Mouse (Mus musculus) hindbrain, postnatal 0 days (tissue): ENCODE measurements around the gene Atg4a. TPM values are rescaled to one million over a fixed set of nuclear protein-coding genes. Genes with fewer than 3 reads are reported as not detected.
A peak's percentile ranks its signal among the peaks of the same experiment; 100 is the strongest.

Experiments used
- ATAC-seq: fragments of 200-750 bp; cut with Nextera tagmentation; 2 replicates; pipeline ENCODE4 v1.8.0; 2017; ENCODE audit warnings: mild to moderate bottlenecking, moderate TSS enrichment, moderate library complexity
- DNase-seq: peaks from one replicate; pipeline ENCODE4 v3.0.0-alpha.2; 2015; ENCODE audit warnings: low spot score
- H3K27ac ChIP-seq: fragments of 300-500 bp; sonication (generic); 2 replicates; pipeline ENCODE4 v1.5.1; 2014; ENCODE audit warnings: mild to moderate bottlenecking
- H3K27me3 ChIP-seq: fragments of 300-500 bp; sonication (generic); 2 replicates; pipeline ENCODE4 v1.6.1; 2014; ENCODE audit warnings: low read length, mixed read lengths; ENCODE audit not compliant: insufficient read depth
- H3K36me3 ChIP-seq: fragments of 300-500 bp; sonication (generic); 2 replicates; pipeline ENCODE4 v1.6.1; 2014; ENCODE audit warnings: low read length, mixed read lengths; ENCODE audit not compliant: insufficient read depth
- H3K4me1 ChIP-seq: fragments of 300-500 bp; sonication (generic); 2 replicates; pipeline ENCODE4 v1.6.1; 2014; ENCODE audit warnings: antibody characterized with exemption, low read length, mixed read lengths; ENCODE audit not compliant: insufficient read depth
- H3K4me2 ChIP-seq: fragments of 300-500 bp; sonication (generic); 2 replicates; pipeline ENCODE4 v1.6.1; 2014; ENCODE audit warnings: low read depth, mild to moderate bottlenecking, low read length, moderate library complexity, mixed read lengths
- H3K4me3 ChIP-seq: fragments of 300-500 bp; sonication (generic); 2 replicates; pipeline ENCODE4 v1.5.1; 2014; ENCODE audit warnings: low read length
- H3K9ac ChIP-seq: fragments of 300-500 bp; sonication (generic); replicated peaks from 2 replicates; pipeline ENCODE4 v1.6.1; 2014; ENCODE audit warnings: mild to moderate bottlenecking, low read length, moderate library complexity, mixed read lengths
- H3K9me3 ChIP-seq: fragments of 300-500 bp; sonication (generic); 2 replicates; pipeline ENCODE4 v1.6.1; 2016; ENCODE audit warnings: low read length, mixed read lengths
- CTCF ChIP-seq: IDR thresholded peaks from 2 replicates; pipeline ENCODE4 v1.5.1; 2016; ENCODE audit warnings: antibody characterized with exemption, control low read depth, low read depth
- WGBS: fragments of 180-500 bp; shearing (Covaris S2); extraction: QIAGEN DNeasy Blood & Tissue Kit; methylation state at CpG from one replicate; pipeline ENCODE4 v1.1.7; 2014; 5-methylcytosine and 5-hydroxymethylcytosine counted together
- polyA plus RNA-seq: library from polyadenylated mRNA; unstranded; fragments of >200 nt; fragmentation: Nextera tagmentation; extraction: Ambion mirVana; gene quantifications from 2 replicates; pipeline ENCODE4 v1.2.1, GENCODE M21; 2015
- total RNA-seq: library from RNA; depleted of rRNA; stranded (reverse); fragments of >200 nt; gene quantifications from 2 replicates; pipeline ENCODE4 v1.2.3, GENCODE M21; 2014

The Atg4a gene
- total and polyA plus RNA-seq, 2 experiments from 2014 or later: 14.1 to 20.7 TPM

DNA sequence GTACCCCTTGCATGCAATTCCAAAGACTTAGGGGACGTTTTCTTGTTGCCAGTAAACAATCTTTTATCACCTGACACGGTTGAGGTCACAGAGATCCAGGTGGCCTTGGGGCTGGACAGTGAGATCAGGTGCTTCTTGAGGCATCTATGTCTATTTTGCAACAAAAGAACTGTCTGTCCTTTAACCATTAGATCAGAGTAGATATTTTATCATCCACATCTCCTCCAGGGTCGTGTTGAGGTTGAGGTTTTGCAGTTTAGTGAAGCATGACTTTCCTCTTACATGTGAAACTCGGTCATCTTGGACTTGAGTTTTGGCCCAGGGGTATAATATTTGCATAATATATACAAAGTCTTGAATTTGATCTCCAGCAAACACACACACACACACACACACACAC lies 200.9 kb downstream of the Atg4a start:
- no peaks in the 10 kb centered on the region for H3K27me3 ChIP-seq
- H3K36me3 ChIP-seq: no peaks in the 10 kb centered on the region
- H3K4me1 ChIP-seq: no peaks in the 10 kb centered on the region
- DNase-seq (no peak), ATAC-seq (no peak)
- WGBS: 61% methylated on average over 4 of the region's 4 CpGs
- H3K27ac ChIP-seq: no peak overlapping the region
- H3K9me3 ChIP-seq: no peaks in the 10 kb centered on the region
- no peak for TF ChIP-seq CTCF
- no peak overlapping the region for H3K4me3 ChIP-seq
- no peak overlapping the region for H3K9ac ChIP-seq
- no peak overlapping the region for H3K4me2 ChIP-seq

DNA sequence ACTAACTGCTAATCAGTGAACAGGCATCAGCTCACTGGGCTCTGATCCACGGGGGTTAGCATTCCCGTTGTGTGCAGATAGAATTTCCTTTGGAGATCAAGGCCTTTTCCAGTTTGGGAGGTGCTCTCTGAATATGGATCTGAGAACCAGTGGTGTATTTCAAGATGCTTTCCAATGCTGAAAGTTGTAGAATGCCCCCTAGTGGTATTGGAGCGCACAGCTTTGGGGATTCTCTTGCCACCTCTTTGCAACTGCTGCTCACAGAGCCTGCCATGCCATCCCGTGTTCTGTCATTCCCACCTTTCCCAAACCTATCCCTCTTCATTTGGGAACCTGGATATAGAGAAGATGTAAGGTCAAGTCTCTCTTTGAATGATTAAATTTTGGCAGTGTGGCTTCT lies 201.5 kb downstream of the Atg4a start:
- no peaks in the 10 kb centered on the region for H3K9me3 ChIP-seq
- H3K27me3 ChIP-seq: no peaks in the 10 kb centered on the region
- no peak overlapping the region for H3K9ac ChIP-seq
- TF ChIP-seq CTCF: peak; percentile 60
- WGBS: 42% methylated on average over 4 of the region's 4 CpGs
- ATAC-seq (no peak), DNase-seq (peak; percentile 49)
- no peak overlapping the region for H3K27ac ChIP-seq
- H3K4me2 ChIP-seq: no peak overlapping the region
- no peaks in the 10 kb centered on the region for H3K4me1 ChIP-seq
- H3K36me3 ChIP-seq: no peaks in the 10 kb centered on the region
- no peak overlapping the region for H3K4me3 ChIP-seq

DNA sequence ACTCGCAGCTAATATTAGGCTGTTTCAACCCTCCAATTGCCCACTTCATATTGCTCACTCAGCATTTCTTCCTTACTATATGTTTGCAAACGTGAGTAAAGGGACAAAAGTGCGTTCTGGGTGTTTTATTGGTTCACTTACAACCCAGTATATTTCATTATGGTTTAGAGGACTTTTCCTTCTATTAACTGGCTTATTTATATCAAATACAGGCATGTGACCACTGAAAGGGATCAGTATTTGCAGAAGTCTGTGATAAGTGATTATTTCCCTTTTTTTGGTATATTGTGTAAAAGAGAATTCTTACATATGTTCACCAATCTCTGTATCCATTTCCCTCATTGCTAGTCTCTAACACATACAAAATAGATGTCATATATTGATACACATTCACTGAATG lies 203.7 kb downstream of the Atg4a start:
- ATAC-seq (no peak), DNase-seq (no peak)
- Histone ChIP-seq H3K4me3 (no peak overlapping the region), H3K27me3 (no peaks in the 10 kb centered on the region), H3K27ac (no peak overlapping the region), H3K9me3 (no peaks in the 10 kb centered on the region), H3K4me1 (no peaks in the 10 kb centered on the region), H3K4me2 (no peak overlapping the region), H3K36me3 (no peaks in the 10 kb centered on the region), H3K9ac (no peak overlapping the region)
- WGBS: 79% methylated on average over 3 of the region's 3 CpGs
- no peak for TF ChIP-seq CTCF

DNA sequence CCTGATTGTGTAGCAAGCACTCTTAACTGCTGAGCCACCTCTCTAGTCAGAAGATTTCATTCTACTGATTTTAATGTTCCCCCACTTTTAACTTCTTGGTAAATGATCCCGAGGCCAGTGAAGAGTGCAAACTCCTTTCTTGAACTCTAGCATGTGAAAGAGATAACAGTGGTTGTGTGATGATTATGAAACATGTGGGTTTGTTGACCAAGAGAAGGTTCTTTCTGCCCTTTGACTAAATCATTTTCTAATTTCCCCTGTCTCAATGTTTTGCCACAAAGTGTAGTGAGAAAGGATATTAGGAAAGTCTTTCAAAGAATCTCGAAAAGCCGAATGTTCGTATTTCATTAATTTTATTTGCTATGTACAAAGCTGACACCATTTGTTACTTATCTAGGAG lies 208.4 kb downstream of the Atg4a start:
- WGBS: 97% methylated on average over 4 of the region's 4 CpGs
- H3K9ac ChIP-seq: no peak overlapping the region
- no peak for ATAC-seq
- H3K4me3 ChIP-seq: no peak overlapping the region
- H3K36me3 ChIP-seq: no peaks in the 10 kb centered on the region
- no peaks in the 10 kb centered on the region for H3K27me3 ChIP-seq
- no peak for DNase-seq
- no peak for TF ChIP-seq CTCF
- no peak overlapping the region for H3K4me2 ChIP-seq
- H3K27ac ChIP-seq: no peak overlapping the region
- H3K4me1 ChIP-seq: no peaks in the 10 kb centered on the region
- no peaks in the 10 kb centered on the region for H3K9me3 ChIP-seq

DNA sequence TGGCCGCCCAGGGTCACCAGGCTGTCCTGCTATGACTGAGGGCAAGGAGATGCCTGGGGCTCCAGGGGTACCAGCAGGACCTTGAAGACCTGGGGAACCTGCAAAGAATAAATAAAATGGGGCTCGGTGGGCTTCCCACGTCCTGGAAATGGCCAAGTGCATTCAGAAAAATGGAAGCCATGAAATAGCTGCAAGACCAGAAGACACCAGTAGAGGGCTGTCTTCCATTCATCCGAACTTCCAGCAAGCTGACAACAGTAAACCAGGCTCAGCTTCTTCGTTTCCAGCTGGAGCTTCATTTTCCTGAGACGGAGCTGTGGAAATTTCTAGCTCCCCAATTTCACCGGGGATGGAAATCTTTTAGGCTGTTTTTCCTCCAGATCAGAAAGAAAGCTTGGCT lies 218.6 kb downstream of the Atg4a start:
- DNase-seq (peak; percentile 58), ATAC-seq (0 out of 2 replicates have a peak, but pooled peaks have one; percentile 18)
- Histone ChIP-seq H3K9ac (no peak overlapping the region), H3K4me1 (no peaks in the 10 kb centered on the region), H3K27me3 (no peaks in the 10 kb centered on the region), H3K4me2 (no peak overlapping the region), H3K36me3 (no peaks in the 10 kb centered on the region), H3K4me3 (no peak overlapping the region), H3K27ac (no peak overlapping the region), H3K9me3 (no peaks in the 10 kb centered on the region)
- peak; percentile 64 for TF ChIP-seq CTCF
- WGBS: 44% methylated on average over 7 of the region's 7 CpGs

DNA sequence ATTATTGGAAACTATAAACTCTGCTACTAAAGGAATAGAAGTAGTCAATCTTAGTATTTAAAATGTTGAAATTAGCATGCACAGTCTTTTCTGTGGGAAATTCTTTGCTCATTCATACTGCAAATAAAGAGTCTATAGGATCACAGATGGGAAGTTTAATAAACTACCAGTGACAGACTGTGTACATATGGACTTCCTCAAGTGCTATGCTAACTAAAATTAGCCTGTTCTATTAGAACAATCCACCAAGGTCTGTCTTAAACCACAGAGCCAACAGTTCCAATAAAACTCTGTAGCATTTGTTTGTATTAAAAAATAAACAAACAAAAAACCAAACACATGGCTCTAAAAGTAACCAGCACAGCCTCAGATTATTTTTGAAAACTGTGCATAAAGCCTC lies 238.3 kb downstream of the Atg4a start:
- Histone ChIP-seq H3K9me3 (no peaks in the 10 kb centered on the region), H3K4me3 (no peak overlapping the region), H3K36me3 (no peaks in the 10 kb centered on the region), H3K4me2 (no peak overlapping the region), H3K9ac (no peak overlapping the region), H3K4me1 (no peaks in the 10 kb centered on the region), H3K27me3 (no peaks in the 10 kb centered on the region), H3K27ac (no peak overlapping the region)
- no peak for TF ChIP-seq CTCF
- ATAC-seq (no peak), DNase-seq (no peak)

DNA sequence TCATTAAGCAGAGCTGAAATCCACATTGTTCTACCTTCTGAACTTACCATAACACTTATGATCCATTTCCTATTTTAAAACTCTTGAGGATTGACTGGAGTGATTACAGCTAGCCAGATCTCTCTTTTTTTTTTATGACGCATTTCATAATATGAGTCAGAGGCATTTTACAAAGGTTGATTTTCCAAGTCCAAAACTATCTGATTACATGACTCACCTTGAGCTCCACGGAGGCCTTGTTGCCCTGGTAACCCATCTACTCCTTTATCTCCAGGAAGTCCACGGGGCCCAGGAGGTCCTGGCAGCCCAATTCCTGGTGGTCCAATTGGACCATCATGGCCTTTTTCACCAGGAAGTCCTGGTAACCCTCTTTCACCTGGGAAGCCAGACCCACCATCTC lies 242.3 kb downstream of the Atg4a start:
- 84% methylated on average over 3 of the region's 3 CpGs for WGBS
- no peak overlapping the region for H3K4me2 ChIP-seq
- no peak for TF ChIP-seq CTCF
- H3K4me1 ChIP-seq: no peaks in the 10 kb centered on the region
- no peak overlapping the region for H3K27ac ChIP-seq
- no peak overlapping the region for H3K9ac ChIP-seq
- DNase-seq: no peak
- no peaks in the 10 kb centered on the region for H3K9me3 ChIP-seq
- no peaks in the 10 kb centered on the region for H3K27me3 ChIP-seq
- H3K36me3 ChIP-seq: no peaks in the 10 kb centered on the region
- no peak for ATAC-seq
- no peak overlapping the region for H3K4me3 ChIP-seq
